Mouse (Mus musculus) frontal cortex, postnatal 36 days (tissue): ENCODE results near the gene Olfr1058.
"Not testable (repeated sequence)": the region's sequence is repeated elsewhere in the genome, so short reads cannot be mapped to it uniquely, and the experiment has no call there.

Experiments
- DNase-seq, 2 experiments: peaks; one replicate each; pipeline ENCODE4 v3.0.0; 2022; ENCODE audit warnings: low spot score in 2 of 2

Olfr1058 gene

DNA sequence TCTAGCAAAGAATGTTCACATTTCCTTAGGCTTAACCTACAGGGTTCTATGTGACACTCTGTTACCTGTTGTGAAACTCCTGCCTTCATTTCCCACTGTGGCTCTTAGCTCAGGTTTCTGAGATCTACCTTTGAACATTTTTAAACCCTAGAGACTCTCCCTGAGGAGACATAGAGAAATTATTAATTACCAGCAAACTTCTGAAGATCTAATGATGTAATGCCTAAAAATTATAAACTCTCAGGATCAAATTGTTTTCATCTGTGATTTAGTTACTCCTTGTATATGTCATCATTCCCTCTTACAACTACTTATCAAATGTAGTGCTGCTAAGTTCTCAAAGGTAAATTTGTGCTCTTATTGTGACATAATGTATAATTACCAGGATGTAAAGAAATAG is at the start of gene Olfr1058:
Gene Olfr1058, minus strand, starts transcription at position 101 of the 400 bp plus-strand sequence.
- DNase-seq = not testable (repeated sequence)

DNA sequence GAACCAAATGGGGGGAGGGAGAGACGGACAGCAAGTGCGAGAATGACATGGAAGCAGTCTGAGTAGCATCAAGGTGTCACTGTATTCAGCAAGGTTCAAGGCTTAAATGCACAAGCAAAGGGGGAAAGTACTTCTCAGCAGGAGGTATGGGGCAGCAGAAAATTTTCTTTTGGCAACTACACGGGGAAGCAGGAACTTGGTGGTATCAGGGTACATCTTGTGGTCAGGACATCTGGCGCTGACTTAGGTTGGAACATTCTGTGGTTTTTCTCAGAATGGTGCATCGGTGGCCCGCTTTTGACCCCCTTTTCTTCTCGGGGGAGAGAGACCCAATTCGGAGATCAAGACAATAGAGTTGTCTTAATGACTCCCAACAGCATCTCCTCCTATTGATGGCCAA is 40.1 kb upstream of the Olfr1058 start:
- DNase-seq = not testable (repeated sequence)

DNA sequence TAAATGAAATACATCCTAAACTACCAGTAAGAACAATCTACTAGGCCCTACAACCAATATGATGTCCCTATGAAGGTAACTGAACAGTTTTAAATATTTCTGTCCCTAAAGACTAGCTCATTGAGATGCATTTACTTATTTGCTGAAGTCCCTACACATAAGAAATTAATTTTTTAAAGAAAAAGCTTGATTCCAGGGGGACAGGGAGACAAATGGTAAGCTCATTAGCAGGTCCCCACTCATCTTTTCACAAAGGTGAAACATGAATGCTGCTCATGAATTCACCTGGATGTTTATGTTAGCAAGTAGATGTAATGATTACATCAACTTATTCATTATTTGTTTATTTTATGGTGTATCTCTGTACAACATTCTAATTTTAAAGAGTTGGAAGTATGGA is 38.3 kb upstream of the Olfr1058 start, which contains the start of gene Olfr1062:
Gene Olfr1062, minus strand, starts transcription at position 101 of the 400 bp plus-strand sequence.
- not testable (repeated sequence) for DNase-seq

DNA sequence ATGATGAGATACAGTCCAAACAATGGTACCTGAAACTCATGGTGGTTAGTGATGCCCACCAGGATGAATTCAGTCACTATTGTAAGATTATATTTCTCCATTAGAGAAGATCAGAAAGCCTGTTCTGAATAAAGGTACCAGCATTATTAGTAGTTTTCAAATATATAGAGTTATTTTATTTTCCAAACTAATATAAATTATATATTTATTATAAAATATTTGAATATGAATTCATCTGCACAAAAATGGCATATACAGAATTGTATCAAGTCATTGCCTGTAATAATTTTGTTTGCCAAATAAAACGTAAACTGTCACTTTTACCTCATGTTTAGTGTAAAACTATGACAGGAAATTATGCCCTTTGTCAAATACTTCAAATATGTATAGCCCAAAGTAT is 25.6 kb upstream of the Olfr1058 start, which contains the start of gene Olfr1061:
Gene Olfr1061, minus strand, starts transcription at position 101 of the 400 bp plus-strand sequence.
- no peak for DNase-seq

DNA sequence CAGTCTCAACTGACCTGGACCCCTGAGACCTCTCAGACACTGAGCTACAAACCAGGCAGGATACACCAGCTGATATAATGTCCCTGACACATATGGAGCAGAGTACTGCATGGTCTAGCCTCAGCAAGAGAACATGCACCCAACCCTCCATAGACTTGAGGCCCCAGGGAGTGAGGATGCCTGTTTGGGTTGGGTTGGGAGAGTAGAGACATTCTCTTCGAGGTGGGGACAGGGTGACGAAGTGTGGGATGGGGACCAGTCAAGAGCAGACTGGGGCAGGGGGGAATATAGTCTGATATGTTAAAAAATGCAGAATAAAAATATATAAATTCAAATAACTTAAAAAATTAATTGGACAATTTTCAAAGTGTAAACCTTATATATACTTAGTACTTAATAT is 6.8 kb upstream of the Olfr1058 start:
- no peak for DNase-seq

DNA sequence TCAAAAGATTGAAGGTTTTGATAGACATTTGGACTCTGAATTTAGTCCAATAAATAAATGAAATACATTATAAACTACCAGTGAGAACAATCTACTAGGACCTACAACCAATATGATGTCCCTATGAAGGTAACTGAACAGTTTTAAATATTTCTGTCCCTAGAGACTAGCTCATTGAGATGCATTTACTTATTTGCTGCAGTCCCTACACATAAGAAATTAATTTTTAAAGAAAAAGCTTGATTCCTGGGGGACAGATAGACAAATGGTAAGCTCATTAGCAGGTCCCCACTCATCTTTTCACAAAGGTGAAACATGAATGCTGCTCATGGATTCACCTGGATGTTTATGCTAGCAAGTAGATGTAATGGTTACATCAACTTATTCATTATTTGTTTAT is 10.1 kb downstream of the Olfr1058 start, which contains the start of gene Olfr1057:
Gene Olfr1057, minus strand, starts transcription at position 101 of the 400 bp plus-strand sequence.
- DNase-seq = no peak

DNA sequence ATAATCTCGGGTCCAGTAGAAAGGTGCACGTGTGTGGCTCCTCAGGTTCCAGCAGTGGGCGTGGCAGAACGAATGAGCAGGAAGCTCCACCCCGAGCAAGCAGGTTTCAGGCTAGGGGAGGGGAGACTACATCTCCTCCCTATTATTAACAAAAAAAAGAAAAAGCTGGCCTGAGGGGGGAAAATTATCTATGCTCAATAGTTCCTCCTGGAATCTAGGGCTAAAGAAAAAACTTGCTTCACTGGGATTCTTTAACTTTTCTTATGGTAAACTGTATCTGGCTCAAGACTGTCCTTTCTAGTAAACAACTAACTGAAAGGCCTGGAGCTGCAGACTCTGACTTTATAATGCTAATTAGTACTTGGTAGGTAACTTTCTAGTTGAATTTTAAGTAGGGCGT is 22.0 kb downstream of the Olfr1058 start:
- DNase-seq = not testable (repeated sequence)

DNA sequence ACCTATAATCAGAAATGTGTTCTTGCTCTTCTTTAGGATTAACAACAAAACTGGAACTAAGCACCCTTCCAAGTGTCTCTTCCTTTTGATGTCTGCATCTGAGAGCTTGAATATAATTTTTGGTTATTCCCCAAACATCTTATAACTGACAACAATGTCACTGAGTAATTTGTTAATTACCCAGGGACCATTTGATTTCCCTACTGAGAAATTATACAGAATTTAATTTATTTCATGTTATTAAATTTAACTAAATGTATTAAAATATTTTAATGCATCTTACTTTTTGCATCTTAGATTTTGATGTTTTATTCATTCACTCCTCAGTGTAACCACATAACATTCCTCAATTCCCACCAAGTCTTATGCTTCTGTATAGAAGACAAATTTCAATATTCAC is 26.0 kb downstream of the Olfr1058 start, which contains the start of gene Olfr1056:
Gene Olfr1056, minus strand, starts transcription at position 101 of the 400 bp plus-strand sequence.
- DNase-seq = no peak

DNA sequence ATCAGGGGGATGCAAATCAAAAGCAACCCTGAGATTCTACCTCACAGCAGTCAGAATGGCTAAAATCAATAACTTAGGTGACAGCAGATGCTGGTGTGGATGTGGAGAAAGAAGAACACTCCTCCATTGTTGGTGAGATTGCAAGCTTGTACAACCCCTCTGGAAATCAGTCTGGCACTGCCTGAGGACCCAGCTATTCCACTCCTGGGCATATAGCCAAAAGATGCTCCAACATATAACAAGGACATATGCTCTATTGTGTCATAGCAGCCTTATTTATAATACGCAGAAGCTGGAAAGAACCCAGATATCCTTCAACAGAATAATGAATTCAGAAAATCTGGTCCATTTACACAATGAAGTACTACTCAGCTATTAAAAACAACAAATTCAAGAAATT is 36.6 kb downstream of the Olfr1058 start:
- DNase-seq = not testable (repeated sequence)

DNA sequence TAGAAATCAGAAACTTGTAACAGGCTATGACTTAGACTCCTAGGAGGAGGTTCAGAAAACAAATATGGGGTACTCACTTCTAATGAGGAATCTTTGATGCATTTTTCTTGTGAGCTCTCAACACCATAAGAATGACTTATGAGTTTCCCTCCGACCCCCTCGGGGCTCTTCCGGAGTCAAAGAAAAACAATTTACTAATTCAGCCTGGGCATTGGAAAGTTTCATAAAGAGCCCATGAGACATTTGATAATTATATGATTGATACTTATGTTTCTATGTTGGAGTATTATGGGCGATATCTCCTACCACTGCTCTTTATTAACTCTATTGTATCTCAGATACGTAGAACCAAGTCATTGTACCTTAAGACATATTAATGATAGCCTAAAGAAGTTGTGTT is 38.2 kb downstream of the Olfr1058 start, which contains the start of gene Olfr1055:
Gene Olfr1055, minus strand, starts transcription at position 101 of the 400 bp plus-strand sequence.
- DNase-seq = no peak

DNA sequence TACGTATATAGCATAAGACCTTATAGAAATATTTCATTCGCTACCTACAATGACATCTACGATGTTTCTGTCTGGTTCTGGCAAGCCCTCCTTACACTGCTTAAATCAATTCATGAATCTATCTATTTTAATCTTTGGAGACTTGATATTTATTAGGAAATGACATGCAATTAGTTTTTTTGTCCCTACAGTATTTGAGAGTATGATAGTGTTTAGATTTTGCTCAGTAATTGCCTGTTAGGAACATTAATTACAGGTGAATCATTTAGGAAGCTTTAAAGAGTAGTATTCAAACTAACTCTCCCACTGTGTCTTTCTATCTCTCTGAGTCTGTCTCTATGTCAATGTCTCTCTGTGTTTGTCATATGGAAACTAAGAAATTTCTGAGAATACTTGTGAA is 53.0 kb downstream of the Olfr1058 start, which contains the start of gene Olfr1054:
Gene Olfr1054, minus strand, starts transcription at position 101 of the 400 bp plus-strand sequence.
- DNase-seq = no peak
